Mouse (Mus musculus) testis, postnatal 10 days (tissue): ENCODE measurements around the gene Cda.
A peak's percentile ranks its signal among the peaks of the same experiment; 100 is the strongest.

ENCODE experiments used
- DNase-seq: peaks from one replicate; pipeline ENCODE4 v3.0.0; 2021; ENCODE audit warnings: low spot score

Cda gene

GRCm38 (mm10) chr4:138307739-138308138, 60.1 kb downstream of the Cda start:
- no peak for DNase-seq

DNA sequence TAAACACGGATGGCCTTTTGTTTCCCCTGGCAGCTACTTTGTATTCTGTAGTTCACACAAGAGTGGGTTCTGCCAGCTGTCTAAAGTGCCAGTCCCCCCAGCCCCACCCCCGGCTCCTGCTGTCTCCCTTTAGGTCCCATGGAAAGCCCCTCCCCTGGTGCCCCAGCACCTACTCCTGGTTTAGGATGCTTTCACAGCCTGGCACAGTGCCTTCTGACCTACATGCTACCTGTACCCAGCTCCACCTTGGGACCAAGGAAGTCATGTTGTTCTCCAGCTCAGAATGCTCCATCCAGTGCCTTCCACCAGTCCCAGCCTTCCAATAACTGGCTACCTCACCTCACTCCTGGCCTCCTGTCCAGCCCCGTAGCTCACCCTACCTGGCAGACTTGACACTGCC, 60.8 kb downstream of the Cda start:
- DNase-seq, result no peak

- peak; percentile 98 for DNase-seq
Measured at GRCm38 (mm10) chr4:138304340-138305104, 63.3 kb downstream of the Cda start, which contains the start of gene Ddost. Ddost (plus strand) TSS chr4:138304730.

DNA sequence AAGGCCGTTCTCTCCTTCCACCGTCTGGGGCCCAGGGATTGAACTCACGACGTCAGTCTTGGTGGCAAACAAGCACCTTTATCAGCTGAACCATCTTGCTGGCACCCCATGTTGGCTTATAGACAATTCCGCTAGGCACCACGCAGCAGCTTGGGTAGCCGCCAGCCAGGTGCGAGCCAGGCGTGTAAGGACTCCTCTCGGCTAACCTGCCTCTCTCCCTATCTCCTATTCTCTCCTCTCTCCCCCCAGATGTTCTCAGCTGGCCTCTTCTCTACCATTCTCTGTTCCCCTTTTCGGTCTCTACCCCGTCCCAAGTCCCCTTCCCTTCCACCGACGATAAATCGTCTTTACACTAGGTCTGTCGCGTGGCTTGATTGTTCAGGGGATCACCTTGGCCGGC, 64.0 kb downstream of the Cda start:
- no peak for DNase-seq

- no peak for DNase-seq
Measured at GRCm38 (mm10) chr4:138303011-138303410, 64.8 kb downstream of the Cda start.

GRCm38 (mm10) chr4:138301271-138301780, 66.5 kb downstream of the Cda start:
- no peak for DNase-seq

DNA sequence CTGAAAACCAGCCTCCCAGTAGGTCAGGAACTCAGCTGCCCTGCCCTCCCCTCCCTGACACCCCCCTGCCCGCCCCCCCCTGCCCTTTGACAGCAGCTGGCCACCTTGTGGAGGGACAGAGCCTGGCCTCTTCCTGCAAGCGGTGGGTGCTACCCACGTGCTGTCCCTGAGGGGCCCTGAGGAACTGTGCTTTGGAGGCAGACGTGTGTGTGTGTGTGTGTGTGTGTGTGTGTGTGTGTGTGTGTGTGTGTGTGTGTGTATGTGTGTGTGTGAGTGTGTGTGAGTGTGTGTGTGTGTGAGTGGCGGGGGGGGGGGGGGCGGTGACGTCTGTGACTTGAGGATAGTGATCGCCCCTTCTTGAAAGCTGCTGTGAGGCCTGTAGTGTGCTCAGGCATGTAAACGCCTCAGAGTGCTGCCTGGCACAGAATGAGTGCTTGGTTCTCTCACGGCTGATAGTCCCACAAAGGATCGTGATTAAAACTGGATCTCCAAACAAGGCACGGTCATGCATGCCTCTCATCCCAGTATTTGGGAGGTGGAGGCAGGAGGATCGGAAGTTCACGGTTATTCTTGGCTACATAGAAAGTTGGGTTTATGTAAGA, 73.7 kb downstream of the Cda start:
- no peak for DNase-seq

DNA sequence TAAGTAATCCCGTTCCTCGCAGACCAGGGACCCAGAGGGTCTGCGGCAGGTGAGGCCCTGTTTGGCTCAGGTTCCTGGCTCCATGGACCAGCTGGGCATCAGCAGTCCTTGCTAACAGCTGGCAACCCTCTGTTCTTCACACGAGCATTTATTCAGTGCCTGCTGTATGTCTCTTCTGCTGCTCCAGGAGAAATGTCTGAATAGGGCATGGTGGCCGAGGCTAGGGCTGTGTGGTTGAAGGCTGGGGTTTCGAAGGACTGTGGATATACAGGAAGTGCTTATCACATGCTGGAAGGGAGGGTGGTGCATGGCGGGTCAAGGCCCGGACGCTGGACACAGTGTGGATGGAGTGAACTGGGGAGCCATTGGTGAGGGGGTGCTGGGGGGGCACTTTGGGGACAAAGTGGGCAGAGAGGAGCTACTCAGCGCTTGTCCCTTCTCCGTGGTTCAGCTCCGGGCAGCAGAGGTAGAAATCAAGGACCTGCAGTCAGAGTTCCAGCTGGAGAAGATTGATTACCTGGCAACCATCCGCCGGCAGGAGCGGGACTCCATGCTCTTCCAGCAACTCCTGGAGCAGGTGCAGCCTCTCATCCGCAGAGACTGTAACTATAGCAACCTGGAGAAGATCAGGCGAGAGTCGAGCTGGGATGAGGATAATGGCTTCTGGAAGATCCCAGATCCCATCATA, 74.4 kb downstream of the Cda start:
- no peak for DNase-seq

- DNase-seq, result no peak
Measured at GRCm38 (mm10) chr4:138292028-138292427, 75.8 kb downstream of the Cda start.

DNA sequence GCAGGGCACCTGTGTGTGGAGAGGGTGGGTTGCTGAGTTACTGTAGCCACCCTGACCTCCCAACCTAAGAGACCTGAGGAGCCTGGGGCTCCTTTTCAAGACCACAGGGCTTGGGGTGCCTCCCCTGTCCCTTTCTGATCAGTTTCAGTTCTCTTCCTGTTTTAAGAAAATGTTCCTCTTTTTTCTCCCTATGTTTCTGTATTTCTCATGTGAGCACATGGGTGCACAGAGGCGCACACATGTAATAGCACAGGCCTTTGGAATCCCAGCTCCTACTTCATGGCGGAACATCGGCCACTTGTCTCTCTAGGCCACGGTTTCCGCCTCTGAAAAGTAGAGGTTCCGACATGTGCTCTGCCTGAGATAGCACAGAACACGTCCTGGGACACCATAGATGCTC, 79.1 kb downstream of the Cda start:
- no peak for DNase-seq
